Mouse (Mus musculus) limb, embryonic 14.5 days (tissue): Measurements from ENCODE around the gene Cdh26. TPM values are rescaled to one million over a fixed set of nuclear protein-coding genes. Genes with fewer than 3 reads are reported as not detected.

ENCODE experiments used
- ATAC-seq: fragments of 200-750 bp; cut with Nextera tagmentation; 2 replicates; pipeline ENCODE4 v1.8.0; 2017; ENCODE audit warnings: low read depth, moderate number of reproducible peaks, moderate TSS enrichment; ENCODE audit not compliant: low FRiP score
- DNase-seq: peaks from one replicate; pipeline ENCODE4 v3.0.0-alpha.2; 2015; ENCODE audit warnings: low spot score
- H3K27ac ChIP-seq: fragments of 300-500 bp; sonication (generic); replicated peaks from 2 replicates; pipeline ENCODE4 v1.5.1; 2014; ENCODE audit warnings: low read depth, mild to moderate bottlenecking, low read length, moderate library complexity, mixed read lengths
- H3K27me3 ChIP-seq: fragments of 300-500 bp; sonication (generic); 2 replicates; pipeline ENCODE4 v1.6.1; 2014; ENCODE audit warnings: low read length, mixed read lengths; ENCODE audit not compliant: control insufficient read depth, insufficient read depth
- H3K36me3 ChIP-seq: fragments of 300-500 bp; sonication (generic); 2 replicates; pipeline ENCODE4 v1.6.1; 2014; ENCODE audit warnings: mild to moderate bottlenecking, low read length, moderate library complexity, mixed read lengths; ENCODE audit not compliant: control insufficient read depth, insufficient read depth
- H3K4me1 ChIP-seq: fragments of 300-500 bp; sonication (generic); 2 replicates; pipeline ENCODE4 v1.6.1; 2014; ENCODE audit warnings: antibody characterized with exemption, low read length, mixed read lengths; ENCODE audit not compliant: control insufficient read depth, insufficient read depth
- H3K4me2 ChIP-seq: fragments of 300-500 bp; sonication (generic); replicated peaks from 2 replicates; pipeline ENCODE4 v1.6.1; 2014; ENCODE audit warnings: low read depth, mild to moderate bottlenecking, low read length, moderate library complexity; ENCODE audit not compliant: severe bottlenecking
- H3K4me3 ChIP-seq: fragments of 300-500 bp; sonication (generic); replicated peaks from 2 replicates; pipeline ENCODE4 v1.5.1; 2014; ENCODE audit warnings: low read length
- H3K9ac ChIP-seq: fragments of 300-500 bp; sonication (generic); 2 replicates; pipeline ENCODE4 v1.6.1; 2014; ENCODE audit warnings: mild to moderate bottlenecking, low read depth, low read length, moderate library complexity; ENCODE audit not compliant: severe bottlenecking
- H3K9me3 ChIP-seq: fragments of 300-500 bp; sonication (generic); 2 replicates; pipeline ENCODE4 v1.6.1; 2016; ENCODE audit warnings: low read length; ENCODE audit not compliant: control insufficient read depth
- POLR2A ChIP-seq: fragments of 200-500 bp; IDR thresholded peaks from 2 replicates; pipeline ENCODE4 v1.8.0; 2012; ENCODE audit warnings: inconsistent platforms, mild to moderate bottlenecking, moderate library complexity, borderline replicate concordance; ENCODE audit not compliant: insufficient read depth, insufficient read length; ENCODE audit errors: extremely low read depth
- WGBS: fragments of 180-500 bp; shearing (Covaris S2); extraction: QIAGEN DNeasy Blood & Tissue Kit; methylation state at CpG from one replicate; pipeline ENCODE4 v1.1.7; 2014; 5-methylcytosine and 5-hydroxymethylcytosine counted together
- polyA plus RNA-seq, 2 experiments: library from polyadenylated mRNA; depleted of rRNA in 1 of 2; stranded (reverse) in 1 of 2; unstranded in 1 of 2; fragments of >200 nt; fragmentation: Nextera tagmentation in 1 of 2; extraction: Ambion mirVana in 1 of 2; gene quantifications; 2 replicates each; pipeline versions ENCODE4 v1.2.1 to v1.2.3; 2012 to 2014

The Cdh26 gene
- polyA plus RNA-seq, 2 experiments = 0.21 to 0.33 TPM

GRCm38 (mm10) chr2:178428183-178428582 is 2.1 kb upstream of the Cdh26 start:
- no peaks in the 10 kb centered on the region for H3K27me3 ChIP-seq
- no peak overlapping the region for H3K27ac ChIP-seq
- no peaks in the 10 kb centered on the region for H3K9me3 ChIP-seq
- no peak overlapping the region for H3K9ac ChIP-seq
- WGBS = 81% methylated on average over 9 of the region's 9 CpGs
- H3K36me3 ChIP-seq = no peaks in the 10 kb centered on the region
- no peak for TF ChIP-seq POLR2A
- DNase-seq (no peak), ATAC-seq (no peak)
- H3K4me1 ChIP-seq = 0 out of 2 replicates have a peak, but pooled peaks cover under 1% of the 10 kb centered on the region
- H3K4me2 ChIP-seq = no peak overlapping the region
- H3K4me3 ChIP-seq = no peak overlapping the region

- no peak for DNase-seq
- 79% methylated on average over 4 of the region's 4 CpGs for WGBS
- TF ChIP-seq POLR2A = no peak
- no peaks in the 10 kb centered on the region for H3K27me3 ChIP-seq
- H3K4me1 ChIP-seq = no peaks in the 10 kb centered on the region
- ATAC-seq = no peak
- no peak overlapping the region for H3K9ac ChIP-seq
- no peak overlapping the region for H3K27ac ChIP-seq
- no peaks in the 10 kb centered on the region for H3K9me3 ChIP-seq
- H3K4me2 ChIP-seq = no peak overlapping the region
- no peak overlapping the region for H3K4me3 ChIP-seq
- no peaks in the 10 kb centered on the region for H3K36me3 ChIP-seq
Observed at GRCm38 (mm10) chr2:178428676-178429075, 1.7 kb upstream of the Cdh26 start.

- no peak overlapping the region for H3K4me3 ChIP-seq
- DNase-seq (no peak), ATAC-seq (no peak)
- no peaks in the 10 kb centered on the region for H3K36me3 ChIP-seq
- H3K27ac ChIP-seq = no peak overlapping the region
- 83% methylated on average over 6 of the region's 6 CpGs for WGBS
- no peak overlapping the region for H3K4me2 ChIP-seq
- H3K9ac ChIP-seq = no peak overlapping the region
- H3K4me1 ChIP-seq = peaks cover 6% of the 10 kb centered on the region
- H3K27me3 ChIP-seq = no peaks in the 10 kb centered on the region
- no peaks in the 10 kb centered on the region for H3K9me3 ChIP-seq
- TF ChIP-seq POLR2A = no peak
Observed at GRCm38 (mm10) chr2:178429426-178429825, 905 bp upstream of the Cdh26 start.

- ATAC-seq (no peak), DNase-seq (no peak)
- Histone ChIP-seq H3K27ac (no peak overlapping the region), H3K4me2 (no peak overlapping the region), H3K4me3 (no peak overlapping the region), H3K27me3 (no peaks in the 10 kb centered on the region), H3K36me3 (no peaks in the 10 kb centered on the region), H3K9ac (no peak overlapping the region), H3K4me1 (peaks cover 13% of the 10 kb centered on the region), H3K9me3 (no peaks in the 10 kb centered on the region)
- 65% methylated on average over 2 of the region's 2 CpGs for WGBS
- TF ChIP-seq POLR2A = no peak
Observed at GRCm38 (mm10) chr2:178433495-178433894, 3.2 kb downstream of the Cdh26 start.

- no peaks in the 10 kb centered on the region for H3K9me3 ChIP-seq
- H3K4me1 ChIP-seq = peaks cover 13% of the 10 kb centered on the region
- no peaks in the 10 kb centered on the region for H3K27me3 ChIP-seq
- no peak overlapping the region for H3K27ac ChIP-seq
- no peak overlapping the region for H3K9ac ChIP-seq
- no peak overlapping the region for H3K4me2 ChIP-seq
- DNase-seq (no peak), ATAC-seq (no peak)
- 66% methylated on average over 2 of the region's 2 CpGs for WGBS
- H3K36me3 ChIP-seq = no peaks in the 10 kb centered on the region
- no peak overlapping the region for H3K4me3 ChIP-seq
- TF ChIP-seq POLR2A = no peak
Observed at GRCm38 (mm10) chr2:178433903-178434302, 3.6 kb downstream of the Cdh26 start.

GRCm38 (mm10) chr2:178437311-178437710 is 7.0 kb downstream of the Cdh26 start:
- no peak for ATAC-seq
- WGBS = 65% methylated on average over 9 of the region's 9 CpGs

More at GRCm38 (mm10) chr2:178437311-178437710, 7.0 kb downstream of the Cdh26 start:
- no peak overlapping the region for H3K9ac ChIP-seq
- H3K4me3 ChIP-seq = no peak overlapping the region
- H3K9me3 ChIP-seq = no peaks in the 10 kb centered on the region
- H3K27me3 ChIP-seq = no peaks in the 10 kb centered on the region
- no peak overlapping the region for H3K4me2 ChIP-seq
- TF ChIP-seq POLR2A = no peak
- no peak overlapping the region for H3K27ac ChIP-seq
- DNase-seq = no peak
- no peaks in the 10 kb centered on the region for H3K36me3 ChIP-seq
- H3K4me1 ChIP-seq = peaks cover 13% of the 10 kb centered on the region
